ENCODE assay signal across 8 mouse cellular contexts in genomic region chr16:14906393-14907100, GRCm38 (mm10). TPM values are rescaled to one million over a fixed set of nuclear protein-coding genes. Genes with fewer than 3 reads are reported as not detected.
DNase-seq lines count a peak whose midpoint lies in the region; ATAC-seq and TF ChIP-seq lines count a peak whose summit lies in the region.

Gene Efcab1, plus strand, starts transcription at chr16:14906606.

- TF ChIP-seq CTCF in intestine, postnatal 0 days (IDR thresholded peaks at IDR 0.05; ENCODE audit: low read depth) = no peak

- ATAC-seq in embryonic facial prominence, embryonic 14.5 days (ENCODE audit: low read depth) = peak; percentile 98
- 0 out of 2 replicates have a peak, but pooled peaks have one; percentile 28 for ATAC-seq in intestine, postnatal 0 days
- peak; percentile 98 for ATAC-seq in lung, embryonic 15.5 days (ENCODE audit: borderline replicate concordance, extremely low read depth, low FRiP score, low TSS enrichment)

- H3K4me2 ChIP-seq in embryonic facial prominence, embryonic 14.5 days (ENCODE audit: low read depth, low read length) = peak within 1 kb of the TSS; percentile 54
- H3K4me2 ChIP-seq in intestine, postnatal 0 days (replicated peaks; ENCODE audit: low read depth) = peak within 1 kb of the TSS; percentile 18; the same call in 1 of the 2 replicates
- H3K4me2 ChIP-seq in lung, embryonic 15.5 days = peak within 1 kb of the TSS; percentile 50

- peak within 1 kb of the TSS; percentile 27 for H3K4me3 ChIP-seq in embryonic facial prominence, embryonic 14.5 days (ENCODE audit: low read depth, low read length)
- H3K4me3 ChIP-seq in intestine, postnatal 0 days (ENCODE audit: low read depth, low read length) = no peak within 1 kb of the TSS
- H3K4me3 ChIP-seq in lung, embryonic 15.5 days = peak within 1 kb of the TSS; percentile 27

- H3K27ac ChIP-seq in embryonic facial prominence, embryonic 14.5 days (replicated peaks; ENCODE audit: low read depth, low read length) = 0 out of 2 replicates have a peak within 1 kb of the TSS, but pooled peaks have one; percentile 22
- no peak within 1 kb of the TSS for H3K27ac ChIP-seq in intestine, postnatal 0 days (ENCODE audit: low read depth, low read length)
- no peak within 1 kb of the TSS for H3K27ac ChIP-seq in lung, embryonic 15.5 days

- no peaks in the 10 kb centered on the region for H3K36me3 ChIP-seq in embryonic facial prominence, embryonic 14.5 days (ENCODE audit: control insufficient read depth, insufficient read depth, low read length)
- no peaks in the 10 kb centered on the region for H3K36me3 ChIP-seq in intestine, postnatal 0 days (ENCODE audit: control insufficient read depth, insufficient read depth)
- H3K36me3 ChIP-seq in lung, embryonic 15.5 days = no peaks in the 10 kb centered on the region

- H3K27me3 ChIP-seq in embryonic facial prominence, embryonic 14.5 days (replicated peaks; ENCODE audit: control insufficient read depth, insufficient read depth, low read length) = no peaks in the 10 kb centered on the region
- H3K27me3 ChIP-seq in intestine, postnatal 0 days (replicated peaks; ENCODE audit: control insufficient read depth, insufficient read depth, low read length) = no peaks in the 10 kb centered on the region
- no peaks in the 10 kb centered on the region for H3K27me3 ChIP-seq in lung, embryonic 15.5 days

- 7% methylated on average over 15 of the region's 15 CpGs for WGBS in embryonic facial prominence, embryonic 14.5 days
- 9% methylated on average over 15 of the region's 15 CpGs for WGBS in intestine, postnatal 0 days
- WGBS in lung, embryonic 15.5 days = 9% methylated on average over 15 of the region's 15 CpGs

- DNase-seq in kidney, postnatal 4 days = peak; percentile 18 to 30
- no peak for DNase-seq in kidney, adult 8-10 months
- peak; percentile 85 for DNase-seq in embryonic facial prominence, embryonic 14.5 days (ENCODE audit: low spot score)
- DNase-seq in right cerebral cortex, postnatal 10 days (ENCODE audit: low spot score in 2 of 2) = peak; percentile 84 to 89
- no peak for DNase-seq in thymus, postnatal 14 days
- no peak for DNase-seq in adipocyte (ENCODE audit: low spot score)

- H3K9ac ChIP-seq in embryonic facial prominence, embryonic 14.5 days (ENCODE audit: low read depth, low read length) = peak within 1 kb of the TSS; percentile 10; the same call in 1 of the 2 replicates
- H3K9ac ChIP-seq in intestine, postnatal 0 days (ENCODE audit: low read depth, low read length) = no peak within 1 kb of the TSS
- no peak within 1 kb of the TSS for H3K9ac ChIP-seq in lung, embryonic 15.5 days

- 0 out of 2 replicates have a peak, but pooled peaks cover 5% of the 10 kb centered on the region for H3K4me1 ChIP-seq in embryonic facial prominence, embryonic 14.5 days (ENCODE audit: control insufficient read depth, insufficient read depth, low read length)
- no peaks in the 10 kb centered on the region for H3K4me1 ChIP-seq in intestine, postnatal 0 days (replicated peaks; ENCODE audit: control insufficient read depth, insufficient read depth, low read length)
- H3K4me1 ChIP-seq in lung, embryonic 15.5 days = peaks cover 9% of the 10 kb centered on the region

- H3K9me3 ChIP-seq in embryonic facial prominence, embryonic 14.5 days (ENCODE audit: control insufficient read depth, low read length) = no peaks in the 10 kb centered on the region
- no peaks in the 10 kb centered on the region for H3K9me3 ChIP-seq in intestine, postnatal 0 days (ENCODE audit: control insufficient read depth)
- H3K9me3 ChIP-seq in lung, embryonic 15.5 days = no peaks in the 10 kb centered on the region

RNA-seq across cellular contexts. Expression of gene Efcab1, which starts in this region (rescaled TPM):
- polyA plus RNA-seq in embryonic facial prominence, embryonic 14.5 days (2014; fragmentation: Nextera tagmentation; extraction: Ambion mirVana) = 11.3 and 11.7 TPM in 2 replicates
- polyA plus RNA-seq in intestine, postnatal 0 days (2015; fragmentation: Nextera tagmentation; extraction: Ambion mirVana) = 0.78 TPM in 2 replicates
- polyA plus RNA-seq in lung, embryonic 15.5 days (2015; fragmentation: Nextera tagmentation; extraction: Ambion mirVana) = 10.7 and 12.6 TPM in 2 replicates

Comparison
In these comparisons a context has a peak if more than half of its experiments do, and no peak if none do; other contexts are left out.
1. DNase-seq: peak in kidney, postnatal 4 days (2 of 2), embryonic facial prominence, embryonic 14.5 days (single experiment) and right cerebral cortex, postnatal 10 days (2 of 2); none in kidney, adult 8-10 months (0 of 2), thymus, postnatal 14 days (single experiment) and adipocyte (single experiment).
2. Peak in ATAC-seq and H3K4me2 ChIP-seq in intestine, postnatal 0 days; RNA of the gene not detected or under 1 TPM.
3. ATAC-seq: peak in every context shown above with its lines; median percentile 98 in embryonic facial prominence, embryonic 14.5 days; 98 in lung, embryonic 15.5 days; 28 in intestine, postnatal 0 days.
4. Peak in every context shown above with its lines, with median percentiles within 50 percentile points of each other: H3K4me2 ChIP-seq.